Mouse (Mus musculus): Measurements from ENCODE around the gene Arl3.

DNA sequence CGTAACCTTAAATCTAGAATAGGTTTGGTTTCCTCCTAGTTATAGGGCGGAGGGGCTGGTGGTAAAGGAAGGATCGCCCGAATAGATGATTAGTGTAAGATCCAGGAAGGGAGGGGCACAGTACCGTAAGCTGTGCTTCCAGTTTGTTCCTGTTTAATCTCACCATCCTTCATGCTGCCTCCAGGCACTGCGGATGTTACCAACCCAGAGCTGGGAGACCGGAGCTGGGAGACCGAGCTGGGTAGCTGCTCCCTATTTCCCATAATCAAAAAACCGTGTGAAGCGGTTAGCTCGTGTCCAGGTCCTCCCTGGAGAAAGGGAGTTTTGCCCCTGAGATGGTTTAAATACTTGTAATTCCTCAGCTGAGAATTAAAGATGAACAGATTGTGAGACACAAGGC, 43.4 kb upstream of the Arl3 start:
- TF ChIP-seq POLR2A (IDR thresholded peaks at IDR 0.05; ENCODE audit: low read depth, low read length): no peak
- TF ChIP-seq CTCF (IDR thresholded peaks at IDR 0.05; ENCODE audit: extremely low read depth, insufficient read depth, insufficient read length, insufficient replicate concordance): no peak
